Mouse (Mus musculus): ENCODE results near the gene Cep70. TPM values are rescaled to one million over a fixed set of nuclear protein-coding genes. Genes with fewer than 3 reads are reported as not detected.

Gene Cep70
- polyA plus RNA-seq, 1 experiment from 2014 or later: 28.0 TPM

GRCm38 (mm10) chr9:99238276-99238675, 4.9 kb upstream of the Cep70 start:
- Histone ChIP-seq H3K4me2 (ENCODE audit: low read length) (no peak overlapping the region), H3K9me3 (ENCODE audit: control insufficient read depth, low read length) (no peaks in the 10 kb centered on the region), H3K4me3 (ENCODE audit: low read depth, low read length) (no peak overlapping the region), H3K27ac (ENCODE audit: low read depth) (no peak overlapping the region), H3K36me3 (ENCODE audit: control insufficient read depth, insufficient read depth, low read length) (no peaks in the 10 kb centered on the region), H3K4me1 (replicated peaks; ENCODE audit: control insufficient read depth, insufficient read depth, low read length) (no peaks in the 10 kb centered on the region), H3K27me3 (replicated peaks; ENCODE audit: control insufficient read depth, insufficient read depth, low read length) (no peaks in the 10 kb centered on the region), H3K9ac (ENCODE audit: low read length) (no peak overlapping the region)
- no peak for ATAC-seq (replicated peaks; ENCODE audit: low FRiP score, low TSS enrichment, low read depth)
- 74% methylated on average over 10 of the region's 10 CpGs for WGBS
- no peak for DNase-seq (ENCODE audit: low spot score)

DNA sequence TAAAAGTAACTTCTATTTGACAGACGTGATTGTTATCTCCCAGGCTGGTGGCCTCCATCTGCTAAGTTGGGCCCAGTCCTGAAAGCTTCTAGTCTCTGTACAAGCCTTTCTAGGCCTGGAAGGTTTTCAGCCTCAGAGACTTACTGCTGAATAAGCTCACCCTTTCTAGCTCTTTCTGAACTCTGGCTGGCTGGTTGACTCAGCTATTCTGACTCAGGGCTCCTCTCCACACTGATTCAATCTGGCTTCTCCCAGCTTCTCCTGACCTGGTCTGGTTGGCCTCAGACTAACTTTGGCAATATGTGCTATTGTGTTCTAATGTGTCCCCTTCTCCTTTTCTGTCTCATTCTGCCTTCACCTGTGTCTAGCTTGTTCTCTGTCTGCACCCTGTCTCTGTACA, 3.9 kb upstream of the Cep70 start:
- WGBS: 75% methylated on average over 1 of the region's 1 CpGs

DNA sequence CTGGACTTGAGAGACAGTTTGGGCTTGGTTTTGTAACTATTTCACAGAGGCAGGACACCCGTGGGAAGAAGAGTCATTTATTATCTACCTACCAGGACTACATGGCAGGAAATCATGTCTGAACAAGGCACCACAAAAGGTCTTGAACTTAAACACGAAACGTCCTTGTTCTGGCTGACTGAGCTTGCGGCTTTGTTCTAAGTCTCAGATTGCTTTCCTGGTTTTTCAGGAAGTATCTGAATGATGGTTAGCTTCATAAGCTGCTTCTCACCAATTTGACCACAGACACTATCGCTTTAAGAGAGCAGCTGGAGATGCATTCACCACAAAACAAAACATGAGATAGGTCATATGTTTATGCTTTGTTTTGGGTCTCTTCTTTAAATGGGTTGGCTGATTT, 2.6 kb upstream of the Cep70 start:
- H3K36me3 ChIP-seq (ENCODE audit: control insufficient read depth, insufficient read depth, low read length): no peaks in the 10 kb centered on the region
- H3K9ac ChIP-seq (ENCODE audit: low read length): no peak overlapping the region
- no peaks in the 10 kb centered on the region for H3K4me1 ChIP-seq (replicated peaks; ENCODE audit: control insufficient read depth, insufficient read depth, low read length)
- no peaks in the 10 kb centered on the region for H3K9me3 ChIP-seq (ENCODE audit: control insufficient read depth, low read length)
- no peak overlapping the region for H3K27ac ChIP-seq (ENCODE audit: low read depth)
- DNase-seq (ENCODE audit: low spot score) (no peak), ATAC-seq (replicated peaks; ENCODE audit: low FRiP score, low TSS enrichment, low read depth) (no peak)
- WGBS: 78% methylated on average over 5 of the region's 5 CpGs
- no peaks in the 10 kb centered on the region for H3K27me3 ChIP-seq (replicated peaks; ENCODE audit: control insufficient read depth, insufficient read depth, low read length)
- H3K4me3 ChIP-seq (ENCODE audit: low read depth, low read length): no peak overlapping the region
- no peak overlapping the region for H3K4me2 ChIP-seq (ENCODE audit: low read length)

More for the DNA sequence above, 3.9 kb upstream of the Cep70 start:
- no peak overlapping the region for H3K4me2 ChIP-seq (ENCODE audit: low read length)
- no peaks in the 10 kb centered on the region for H3K27me3 ChIP-seq (replicated peaks; ENCODE audit: control insufficient read depth, insufficient read depth, low read length)
- H3K4me3 ChIP-seq (ENCODE audit: low read depth, low read length): no peak overlapping the region
- H3K9me3 ChIP-seq (ENCODE audit: control insufficient read depth, low read length): no peaks in the 10 kb centered on the region
- no peaks in the 10 kb centered on the region for H3K36me3 ChIP-seq (ENCODE audit: control insufficient read depth, insufficient read depth, low read length)
- no peak overlapping the region for H3K27ac ChIP-seq (ENCODE audit: low read depth)
- H3K9ac ChIP-seq (ENCODE audit: low read length): no peak overlapping the region
- DNase-seq (ENCODE audit: low spot score) (no peak), ATAC-seq (replicated peaks; ENCODE audit: low FRiP score, low TSS enrichment, low read depth) (no peak)
- H3K4me1 ChIP-seq (replicated peaks; ENCODE audit: control insufficient read depth, insufficient read depth, low read length): no peaks in the 10 kb centered on the region

DNA sequence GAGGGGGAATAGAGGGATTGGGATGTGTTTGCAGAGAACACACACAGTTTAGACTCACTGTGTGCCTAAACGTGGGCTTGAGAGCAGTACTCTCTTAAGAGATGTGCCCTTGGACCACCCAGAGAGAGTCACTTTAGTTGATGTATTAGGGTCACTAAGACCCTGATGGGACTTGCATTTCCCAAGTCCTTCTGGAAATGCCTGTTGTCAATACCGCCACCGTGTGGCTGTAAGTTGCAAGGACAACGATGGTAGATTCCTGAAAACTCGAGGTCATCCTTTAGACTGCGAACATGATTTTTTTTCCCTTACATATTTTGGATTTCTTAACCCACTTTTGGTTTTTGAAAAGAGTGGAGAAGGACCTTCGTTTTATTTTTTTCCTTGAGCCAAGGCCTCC, 1.1 kb upstream of the Cep70 start:
- H3K9me3 ChIP-seq (ENCODE audit: control insufficient read depth, low read length): no peaks in the 10 kb centered on the region
- no peak overlapping the region for H3K27ac ChIP-seq (ENCODE audit: low read depth)
- ATAC-seq (replicated peaks; ENCODE audit: low FRiP score, low TSS enrichment, low read depth): no peak
- no peaks in the 10 kb centered on the region; the same call in 1 of the 2 replicates for H3K36me3 ChIP-seq (ENCODE audit: control insufficient read depth, insufficient read depth, low read length)
- WGBS: under 1% methylated on average over 7 of the region's 7 CpGs
- no peak overlapping the region for H3K4me3 ChIP-seq (ENCODE audit: low read depth, low read length)
- no peaks in the 10 kb centered on the region for H3K27me3 ChIP-seq (replicated peaks; ENCODE audit: control insufficient read depth, insufficient read depth, low read length)
- DNase-seq (ENCODE audit: low spot score): peak; percentile 72
- peak overlapping the region; percentile 71; the same call in 1 of the 2 replicates for H3K4me2 ChIP-seq (ENCODE audit: low read length)
- H3K9ac ChIP-seq (ENCODE audit: low read length): no peak overlapping the region
- no peaks in the 10 kb centered on the region for H3K4me1 ChIP-seq (replicated peaks; ENCODE audit: control insufficient read depth, insufficient read depth, low read length)

DNA sequence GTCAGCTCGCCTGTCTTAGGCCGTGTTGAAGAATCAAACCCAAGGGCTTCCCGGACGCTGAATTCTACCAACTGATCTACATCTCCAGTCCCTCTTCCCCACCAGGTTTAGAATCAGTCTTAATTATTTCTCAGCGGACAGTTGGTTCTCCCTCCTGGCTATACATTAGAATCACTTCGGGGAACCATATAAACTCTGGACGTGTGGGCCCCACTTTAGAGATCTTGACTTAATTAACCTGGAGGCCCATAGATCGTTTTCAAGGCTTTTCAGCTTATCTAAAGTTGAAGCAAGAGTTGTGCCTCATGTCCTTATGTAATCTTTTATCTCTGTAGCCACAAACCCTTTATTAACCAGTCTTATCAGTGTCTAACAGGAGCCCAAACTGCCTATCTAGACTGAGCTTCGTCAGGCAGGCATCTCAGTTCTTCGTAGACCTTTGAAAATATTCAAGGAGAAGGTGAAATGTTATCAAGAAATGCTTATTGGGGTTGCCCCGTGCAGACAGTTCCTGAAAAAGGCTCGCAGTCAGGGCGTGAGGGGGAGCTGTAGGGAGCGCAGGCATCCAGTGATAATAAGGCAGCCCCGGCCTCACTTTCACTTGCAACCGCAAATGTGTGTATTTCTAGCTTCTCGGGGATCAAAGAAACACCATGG, 506 bp upstream of the Cep70 start:
- Histone ChIP-seq H3K36me3 (ENCODE audit: control insufficient read depth, insufficient read depth, low read length) (peaks cover 5% of the 10 kb centered on the region; the same call in 1 of the 2 replicates), H3K9me3 (ENCODE audit: control insufficient read depth, low read length) (no peaks in the 10 kb centered on the region), H3K4me1 (replicated peaks; ENCODE audit: control insufficient read depth, insufficient read depth, low read length) (no peaks in the 10 kb centered on the region), H3K9ac (ENCODE audit: low read length) (no peak overlapping the region), H3K4me2 (ENCODE audit: low read length) (peak overlapping the region; percentile 71), H3K27me3 (replicated peaks; ENCODE audit: control insufficient read depth, insufficient read depth, low read length) (no peaks in the 10 kb centered on the region), H3K4me3 (ENCODE audit: low read depth, low read length) (peak overlapping the region; percentile 84), H3K27ac (ENCODE audit: low read depth) (no peak overlapping the region)
- no peak for DNase-seq (ENCODE audit: low spot score)
- no peak; the same call in 1 of the 2 replicates for ATAC-seq (replicated peaks; ENCODE audit: low FRiP score, low TSS enrichment, low read depth)
- WGBS: 8% methylated on average over 17 of the region's 17 CpGs

DNA sequence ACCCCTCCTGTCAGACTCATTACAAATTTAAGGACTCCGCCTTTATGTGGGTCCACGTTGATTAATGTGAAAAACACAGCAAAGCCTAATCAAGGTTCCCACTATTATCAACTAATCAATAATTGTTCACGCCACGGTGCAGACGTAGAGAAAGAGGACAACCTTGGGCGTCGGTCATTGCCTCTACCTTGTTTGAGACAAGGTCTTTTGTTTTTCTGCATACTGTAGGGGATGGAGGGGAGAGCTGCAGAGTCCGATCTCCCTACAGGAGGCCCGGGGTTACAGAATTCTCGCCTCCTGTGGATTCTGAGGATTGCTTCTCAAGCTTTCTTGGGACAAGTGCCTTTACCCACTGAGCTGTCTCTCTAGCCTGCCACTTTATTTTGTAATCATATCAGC, 727 bp downstream of the Cep70 start:
- no peak for ATAC-seq (replicated peaks; ENCODE audit: low FRiP score, low TSS enrichment, low read depth)
- Histone ChIP-seq H3K27me3 (replicated peaks; ENCODE audit: control insufficient read depth, insufficient read depth, low read length) (no peaks in the 10 kb centered on the region), H3K27ac (ENCODE audit: low read depth) (peak overlapping the region; percentile 68)

GRCm38 (mm10) chr9:99248304-99248703, 5.1 kb downstream of the Cep70 start:
- H3K27ac ChIP-seq (ENCODE audit: low read depth): no peak overlapping the region
- DNase-seq (ENCODE audit: low spot score) (no peak), ATAC-seq (replicated peaks; ENCODE audit: low FRiP score, low TSS enrichment, low read depth) (no peak)
- 62% methylated on average over 8 of the region's 8 CpGs for WGBS
- no peak overlapping the region for H3K4me2 ChIP-seq (ENCODE audit: low read length)
- peaks cover 8% of the 10 kb centered on the region; the same call in 1 of the 2 replicates for H3K36me3 ChIP-seq (ENCODE audit: control insufficient read depth, insufficient read depth, low read length)
- H3K4me3 ChIP-seq (ENCODE audit: low read depth, low read length): no peak overlapping the region
- no peaks in the 10 kb centered on the region for H3K27me3 ChIP-seq (replicated peaks; ENCODE audit: control insufficient read depth, insufficient read depth, low read length)
- H3K9ac ChIP-seq (ENCODE audit: low read length): no peak overlapping the region
- H3K9me3 ChIP-seq (ENCODE audit: control insufficient read depth, low read length): no peaks in the 10 kb centered on the region
- H3K4me1 ChIP-seq (replicated peaks; ENCODE audit: control insufficient read depth, insufficient read depth, low read length): no peaks in the 10 kb centered on the region

More for the DNA sequence above, 727 bp downstream of the Cep70 start:
- DNase-seq (ENCODE audit: low spot score): no peak
- Histone ChIP-seq H3K4me2 (ENCODE audit: low read length) (peak overlapping the region; percentile 71), H3K36me3 (ENCODE audit: control insufficient read depth, insufficient read depth, low read length) (peaks cover 5% of the 10 kb centered on the region; the same call in 1 of the 2 replicates), H3K4me1 (replicated peaks; ENCODE audit: control insufficient read depth, insufficient read depth, low read length) (no peaks in the 10 kb centered on the region), H3K9me3 (ENCODE audit: control insufficient read depth, low read length) (no peaks in the 10 kb centered on the region), H3K4me3 (ENCODE audit: low read depth, low read length) (peak overlapping the region; percentile 84), H3K9ac (ENCODE audit: low read length) (peak overlapping the region; percentile 69)
- 4% methylated on average over 10 of the region's 10 CpGs for WGBS

DNA sequence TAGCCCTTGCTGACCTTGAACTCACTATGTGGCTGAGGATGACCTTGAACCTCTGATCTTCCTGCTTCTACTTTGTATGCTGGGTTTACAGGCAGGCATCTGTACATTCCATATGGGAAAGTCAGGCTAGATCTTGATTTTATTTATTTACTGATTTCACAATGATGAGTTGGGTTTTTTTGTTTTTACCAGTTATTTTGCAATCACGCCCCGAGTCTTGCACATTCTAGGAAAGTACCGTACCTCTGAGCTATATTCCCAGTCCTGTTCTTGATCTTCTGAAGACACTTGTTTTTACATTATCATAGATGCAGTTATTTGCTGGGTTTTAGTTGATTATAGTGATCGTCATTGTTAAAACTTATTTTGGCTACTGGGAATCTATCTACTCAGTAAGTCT, 5.7 kb downstream of the Cep70 start:
- WGBS: 96% methylated on average over 4 of the region's 4 CpGs
- no peak for DNase-seq (ENCODE audit: low spot score)
- Histone ChIP-seq H3K36me3 (ENCODE audit: control insufficient read depth, insufficient read depth, low read length) (peaks cover 12% of the 10 kb centered on the region; the same call in 1 of the 2 replicates), H3K4me2 (ENCODE audit: low read length) (no peak overlapping the region), H3K9me3 (ENCODE audit: control insufficient read depth, low read length) (no peaks in the 10 kb centered on the region), H3K27ac (ENCODE audit: low read depth) (no peak overlapping the region), H3K4me1 (replicated peaks; ENCODE audit: control insufficient read depth, insufficient read depth, low read length) (no peaks in the 10 kb centered on the region), H3K9ac (ENCODE audit: low read length) (no peak overlapping the region), H3K27me3 (replicated peaks; ENCODE audit: control insufficient read depth, insufficient read depth, low read length) (no peaks in the 10 kb centered on the region), H3K4me3 (ENCODE audit: low read depth, low read length) (no peak overlapping the region)
- no peak for ATAC-seq (replicated peaks; ENCODE audit: low FRiP score, low TSS enrichment, low read depth)

- H3K9ac ChIP-seq (ENCODE audit: low read length): no peak overlapping the region
- 70% methylated on average over 10 of the region's 10 CpGs for whole genome bisulfite sequencing
- ATAC-seq (replicated peaks; ENCODE audit: low FRiP score, low TSS enrichment, low read depth): no peak
- no peak overlapping the region for H3K4me2 ChIP-seq (ENCODE audit: low read length)
- no peak overlapping the region for H3K4me3 ChIP-seq (ENCODE audit: low read depth, low read length)
- no peak for DNase-seq (ENCODE audit: low spot score)
- no peak overlapping the region for H3K27ac ChIP-seq (ENCODE audit: low read depth)
- no peaks in the 10 kb centered on the region for H3K9me3 ChIP-seq (ENCODE audit: control insufficient read depth, low read length)
- H3K27me3 ChIP-seq (replicated peaks; ENCODE audit: control insufficient read depth, insufficient read depth, low read length): no peaks in the 10 kb centered on the region
- H3K4me1 ChIP-seq (replicated peaks; ENCODE audit: control insufficient read depth, insufficient read depth, low read length): no peaks in the 10 kb centered on the region
- H3K36me3 ChIP-seq (ENCODE audit: control insufficient read depth, insufficient read depth, low read length): peaks cover 30% of the 10 kb centered on the region
These were observed 10.7 kb downstream of the Cep70 start for GRCm38 (mm10) chr9:99253861-99254260.

Measured in intestine, embryonic 14.5 days (tissue).